Mouse (Mus musculus): ENCODE measurements around the gene Apeh. TPM values are rescaled to one million over a fixed set of nuclear protein-coding genes. Genes with fewer than 3 reads are reported as not detected.

Apeh gene
- polyA plus RNA-seq, 1 experiment from 2014 or later = 75.1 TPM

DNA sequence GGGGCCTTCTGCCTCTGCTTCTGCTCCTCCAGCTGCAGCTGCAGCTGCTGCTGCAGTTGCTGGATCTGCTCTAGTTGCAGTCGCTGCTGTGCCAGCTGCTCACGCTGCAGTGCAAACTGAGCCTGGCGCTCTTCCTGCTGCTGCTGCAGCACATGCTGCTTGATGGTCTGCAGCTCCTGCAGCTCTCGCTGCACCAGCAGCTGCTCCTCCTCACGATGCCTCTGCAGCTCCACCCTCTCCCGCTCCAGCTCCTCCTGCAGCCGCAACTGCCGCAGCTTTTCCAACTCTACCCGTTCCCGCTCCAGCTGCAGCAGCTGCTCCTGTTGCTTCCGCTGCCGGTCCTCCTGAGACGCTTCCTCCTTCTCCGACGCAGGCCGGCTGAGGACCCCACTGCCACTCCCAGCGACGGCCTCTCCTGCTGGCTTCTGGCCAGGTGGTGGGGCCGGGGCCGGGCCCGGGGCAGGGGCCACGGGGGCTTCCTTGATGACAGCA lies 16.7 kb upstream of the Apeh start:
- Histone ChIP-seq H3K4me3 (replicated peaks; ENCODE audit: low read length) (peak overlapping the region; percentile 36), H3K36me3 (ENCODE audit: control insufficient read depth, insufficient read depth, low read length) (no peaks in the 10 kb centered on the region), H3K27ac (ENCODE audit: low read length) (peak overlapping the region; percentile 2; the same call in 1 of the 2 replicates), H3K27me3 (ENCODE audit: control insufficient read depth, insufficient read depth, low read length) (peaks cover 8% of the 10 kb centered on the region; the same call in 1 of the 2 replicates), H3K4me1 (ENCODE audit: control insufficient read depth, insufficient read depth, low read length) (peaks cover 12% of the 10 kb centered on the region), H3K4me2 (ENCODE audit: low read depth, low read length) (peak overlapping the region; percentile 62), H3K9me3 (replicated peaks; ENCODE audit: control insufficient read depth, low read length) (no peaks in the 10 kb centered on the region; the same call in 1 of the 2 replicates), H3K9ac (ENCODE audit: low read length) (peak overlapping the region; percentile 71)
- WGBS = 6% methylated on average over 22 of the region's 22 CpGs
- no peak for ATAC-seq (ENCODE audit: insufficient read depth, low FRiP score)

GRCm38 (mm10) chr9:108110160-108110559 lies 15.8 kb upstream of the Apeh start:
- no peak; the same call in 1 of the 2 replicates for ATAC-seq (ENCODE audit: insufficient read depth, low FRiP score)
- H3K9ac ChIP-seq (ENCODE audit: low read length) = peak overlapping the region; percentile 71
- H3K27ac ChIP-seq (ENCODE audit: low read length) = peak overlapping the region; percentile 49
- H3K36me3 ChIP-seq (ENCODE audit: control insufficient read depth, insufficient read depth, low read length) = no peaks in the 10 kb centered on the region
- peaks cover 4% of the 10 kb centered on the region; the same call in 1 of the 2 replicates for H3K27me3 ChIP-seq (ENCODE audit: control insufficient read depth, insufficient read depth, low read length)
- H3K4me1 ChIP-seq (ENCODE audit: control insufficient read depth, insufficient read depth, low read length) = peaks cover 15% of the 10 kb centered on the region
- 64% methylated on average over 16 of the region's 16 CpGs for WGBS
- H3K4me3 ChIP-seq (replicated peaks; ENCODE audit: low read length) = peak overlapping the region; percentile 36
- no peaks in the 10 kb centered on the region; the same call in 1 of the 2 replicates for H3K9me3 ChIP-seq (replicated peaks; ENCODE audit: control insufficient read depth, low read length)
- peak overlapping the region; percentile 62 for H3K4me2 ChIP-seq (ENCODE audit: low read depth, low read length)

- H3K36me3 ChIP-seq (ENCODE audit: control insufficient read depth, insufficient read depth, low read length) = no peaks in the 10 kb centered on the region
- WGBS = 88% methylated on average over 16 of the region's 16 CpGs
- H3K9me3 ChIP-seq (replicated peaks; ENCODE audit: control insufficient read depth, low read length) = no peaks in the 10 kb centered on the region
- H3K4me3 ChIP-seq (replicated peaks; ENCODE audit: low read length) = no peak overlapping the region
- no peak for ATAC-seq (ENCODE audit: insufficient read depth, low FRiP score)
- H3K4me1 ChIP-seq (ENCODE audit: control insufficient read depth, insufficient read depth, low read length) = peaks cover 22% of the 10 kb centered on the region
- no peak overlapping the region for H3K9ac ChIP-seq (ENCODE audit: low read length)
- no peaks in the 10 kb centered on the region for H3K27me3 ChIP-seq (ENCODE audit: control insufficient read depth, insufficient read depth, low read length)
- H3K4me2 ChIP-seq (ENCODE audit: low read depth, low read length) = no peak overlapping the region
- no peak overlapping the region for H3K27ac ChIP-seq (ENCODE audit: low read length)
Measured at GRCm38 (mm10) chr9:108107867-108108266, 13.5 kb upstream of the Apeh start.

- peak overlapping the region; percentile 41; the same call in 1 of the 2 replicates for H3K4me2 ChIP-seq (ENCODE audit: low read depth, low read length)
- 90% methylated on average over 23 of the region's 23 CpGs for WGBS
- H3K9me3 ChIP-seq (replicated peaks; ENCODE audit: control insufficient read depth, low read length) = no peaks in the 10 kb centered on the region
- no peaks in the 10 kb centered on the region for H3K27me3 ChIP-seq (ENCODE audit: control insufficient read depth, insufficient read depth, low read length)
- ATAC-seq (ENCODE audit: insufficient read depth, low FRiP score) = no peak
- H3K4me1 ChIP-seq (ENCODE audit: control insufficient read depth, insufficient read depth, low read length) = peaks cover 17% of the 10 kb centered on the region
- H3K4me3 ChIP-seq (replicated peaks; ENCODE audit: low read length) = no peak overlapping the region
- H3K36me3 ChIP-seq (ENCODE audit: control insufficient read depth, insufficient read depth, low read length) = no peaks in the 10 kb centered on the region
- no peak overlapping the region for H3K27ac ChIP-seq (ENCODE audit: low read length)
- no peak overlapping the region for H3K9ac ChIP-seq (ENCODE audit: low read length)
Measured at GRCm38 (mm10) chr9:108106090-108106489, 11.7 kb upstream of the Apeh start.

- H3K4me3 ChIP-seq (replicated peaks; ENCODE audit: low read length) = peak overlapping the region; percentile 27; the same call in 1 of the 2 replicates
Measured at GRCm38 (mm10) chr9:108105549-108105863, 11.1 kb upstream of the Apeh start.

GRCm38 (mm10) chr9:108104766-108105548 lies 10.6 kb upstream of the Apeh start:
- H3K27ac ChIP-seq (ENCODE audit: low read length) = peak overlapping the region; percentile 72
- H3K9me3 ChIP-seq (replicated peaks; ENCODE audit: control insufficient read depth, low read length) = no peaks in the 10 kb centered on the region
- H3K36me3 ChIP-seq (ENCODE audit: control insufficient read depth, insufficient read depth, low read length) = no peaks in the 10 kb centered on the region
- peak overlapping the region; percentile 55 for H3K9ac ChIP-seq (ENCODE audit: low read length)
- WGBS = 42% methylated on average over 31 of the region's 31 CpGs
- H3K4me3 ChIP-seq (replicated peaks; ENCODE audit: low read length) = peak overlapping the region; percentile 27
- H3K4me2 ChIP-seq (ENCODE audit: low read depth, low read length) = peak overlapping the region; percentile 41
- no peaks in the 10 kb centered on the region for H3K27me3 ChIP-seq (ENCODE audit: control insufficient read depth, insufficient read depth, low read length)
- H3K4me1 ChIP-seq (ENCODE audit: control insufficient read depth, insufficient read depth, low read length) = peaks cover 12% of the 10 kb centered on the region
- ATAC-seq (ENCODE audit: insufficient read depth, low FRiP score) = peak; percentile 90

More at GRCm38 (mm10) chr9:108105549-108105863, 11.1 kb upstream of the Apeh start:
- Histone ChIP-seq H3K4me2 (ENCODE audit: low read depth, low read length) (peak overlapping the region; percentile 41), H3K9me3 (replicated peaks; ENCODE audit: control insufficient read depth, low read length) (no peaks in the 10 kb centered on the region), H3K36me3 (ENCODE audit: control insufficient read depth, insufficient read depth, low read length) (no peaks in the 10 kb centered on the region), H3K4me1 (ENCODE audit: control insufficient read depth, insufficient read depth, low read length) (peaks cover 12% of the 10 kb centered on the region), H3K27me3 (ENCODE audit: control insufficient read depth, insufficient read depth, low read length) (no peaks in the 10 kb centered on the region), H3K27ac (ENCODE audit: low read length) (peak overlapping the region; percentile 72), H3K9ac (ENCODE audit: low read length) (peak overlapping the region; percentile 55; the same call in 1 of the 2 replicates)
- WGBS = 84% methylated on average over 12 of the region's 12 CpGs
- ATAC-seq (ENCODE audit: insufficient read depth, low FRiP score) = 0 out of 2 replicates have a peak, but pooled peaks have one; percentile 10

DNA sequence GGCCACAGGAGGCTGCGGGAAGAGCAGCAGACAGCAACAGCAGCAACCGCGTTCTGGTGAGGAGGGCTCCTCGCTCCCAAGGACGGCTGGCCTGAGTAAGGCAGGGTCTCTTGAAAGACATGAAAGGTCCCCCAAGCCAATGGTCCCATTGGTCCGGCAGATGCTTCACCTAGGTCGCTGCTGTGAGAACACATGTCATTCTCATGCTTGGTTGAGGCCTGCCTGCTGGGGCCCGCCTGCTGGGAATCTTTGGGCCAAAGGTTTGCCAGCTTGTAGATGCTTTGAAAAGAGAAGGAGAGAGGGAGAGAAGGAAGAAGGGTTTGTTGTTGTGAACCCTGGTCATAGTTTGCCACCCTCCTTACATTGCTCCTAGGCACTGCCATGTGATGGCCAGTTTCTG lies 5.2 kb upstream of the Apeh start:
- Histone ChIP-seq H3K4me2 (ENCODE audit: low read depth, low read length) (no peak overlapping the region), H3K9ac (ENCODE audit: low read length) (no peak overlapping the region), H3K9me3 (replicated peaks; ENCODE audit: control insufficient read depth, low read length) (no peaks in the 10 kb centered on the region), H3K4me3 (replicated peaks; ENCODE audit: low read length) (no peak overlapping the region), H3K27me3 (ENCODE audit: control insufficient read depth, insufficient read depth, low read length) (no peaks in the 10 kb centered on the region), H3K4me1 (ENCODE audit: control insufficient read depth, insufficient read depth, low read length) (peaks cover 17% of the 10 kb centered on the region), H3K27ac (ENCODE audit: low read length) (no peak overlapping the region), H3K36me3 (ENCODE audit: control insufficient read depth, insufficient read depth, low read length) (no peaks in the 10 kb centered on the region)
- no peak for ATAC-seq (ENCODE audit: insufficient read depth, low FRiP score)
- 91% methylated on average over 8 of the region's 8 CpGs for WGBS

DNA sequence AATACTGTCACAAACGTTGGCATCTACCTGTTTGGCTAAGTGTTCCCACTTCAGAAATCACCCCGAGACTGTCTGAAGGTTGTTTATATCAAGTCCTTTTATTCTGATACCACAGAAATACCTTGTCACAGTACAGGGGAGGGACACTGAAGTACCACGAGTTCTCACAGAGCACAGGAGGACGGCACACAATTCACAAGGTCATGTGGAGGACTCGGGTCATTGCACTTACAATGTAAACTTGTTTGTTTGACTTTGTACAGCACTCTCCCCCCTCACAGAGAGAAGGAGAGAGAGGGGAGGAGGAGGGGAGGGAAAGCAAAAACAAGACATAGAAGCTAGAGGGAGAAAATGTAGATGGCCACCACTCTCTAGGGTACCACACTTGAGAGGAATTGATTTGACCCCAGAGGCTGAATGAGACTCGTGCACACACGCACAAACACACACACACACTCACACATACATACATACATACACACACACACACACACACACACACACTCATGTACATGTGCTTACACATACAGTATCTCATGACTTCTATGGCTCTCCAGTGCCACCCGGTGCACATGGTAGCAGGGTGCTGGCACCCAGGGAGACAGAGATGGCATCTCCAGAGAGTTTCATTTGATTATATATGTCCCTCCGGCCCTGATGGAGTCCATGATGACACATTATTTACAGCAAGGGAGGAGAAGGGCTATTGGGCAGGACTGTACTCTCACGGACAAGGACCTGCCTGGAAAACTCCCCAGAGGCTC lies 1.7 kb upstream of the Apeh start:
- Histone ChIP-seq H3K27me3 (ENCODE audit: control insufficient read depth, insufficient read depth, low read length) (no peaks in the 10 kb centered on the region), H3K36me3 (ENCODE audit: control insufficient read depth, insufficient read depth, low read length) (no peaks in the 10 kb centered on the region), H3K4me3 (replicated peaks; ENCODE audit: low read length) (no peak overlapping the region), H3K9ac (ENCODE audit: low read length) (0 out of 2 replicates have a peak overlapping the region, but pooled peaks have one; percentile 54), H3K27ac (ENCODE audit: low read length) (peak overlapping the region; percentile 53), H3K4me1 (ENCODE audit: control insufficient read depth, insufficient read depth, low read length) (peaks cover 20% of the 10 kb centered on the region), H3K9me3 (replicated peaks; ENCODE audit: control insufficient read depth, low read length) (no peaks in the 10 kb centered on the region), H3K4me2 (ENCODE audit: low read depth, low read length) (peak overlapping the region; percentile 99; the same call in 1 of the 2 replicates)
- 50% methylated on average over 10 of the region's 10 CpGs for WGBS
- no peak for ATAC-seq (ENCODE audit: insufficient read depth, low FRiP score)

- H3K9ac ChIP-seq (ENCODE audit: low read length) = peak overlapping the region; percentile 86
Measured at GRCm38 (mm10) chr9:108095518-108095917, 1.1 kb upstream of the Apeh start.

More at GRCm38 (mm10) chr9:108095518-108095917, 1.1 kb upstream of the Apeh start:
- Histone ChIP-seq H3K4me1 (ENCODE audit: control insufficient read depth, insufficient read depth, low read length) (peaks cover 20% of the 10 kb centered on the region), H3K27me3 (ENCODE audit: control insufficient read depth, insufficient read depth, low read length) (no peaks in the 10 kb centered on the region), H3K9me3 (replicated peaks; ENCODE audit: control insufficient read depth, low read length) (no peaks in the 10 kb centered on the region), H3K27ac (ENCODE audit: low read length) (peak overlapping the region; percentile 78), H3K36me3 (ENCODE audit: control insufficient read depth, insufficient read depth, low read length) (no peaks in the 10 kb centered on the region), H3K4me2 (ENCODE audit: low read depth, low read length) (peak overlapping the region; percentile 99), H3K4me3 (replicated peaks; ENCODE audit: low read length) (peak overlapping the region; percentile 81)
- WGBS = 6% methylated on average over 3 of the region's 3 CpGs
- ATAC-seq (ENCODE audit: insufficient read depth, low FRiP score) = no peak

All from stomach, embryonic 16.5 days (tissue).